Mouse (Mus musculus) hematopoietic stem cell, adult 5-6 weeks (primary cell): ENCODE results near the gene Il18. TPM values are rescaled to one million over a fixed set of nuclear protein-coding genes. Genes with fewer than 3 reads are reported as not detected.

Source experiments
- total RNA-seq: library from RNA; stranded (forward); fragments of 172-1452, 232-1000 nt; gene quantifications from 2 replicates; pipeline ENCODE4 v1.2.3, GENCODE M21; 2017

Gene Il18
- total RNA-seq, 1 experiment from 2014 or later = 36.7 TPM

Other genes starting within 250 kb of the Il18 start
- gene Rpl10-ps3, start 209.9 kb upstream of the Il18 start, total RNA-seq = 291 and 328 TPM in 2 replicates
- not detected in 2 replicates for gene Plet1, start 60.3 kb upstream of the Il18 start, total RNA-seq
- 91.9 and 128 TPM in 2 replicates for gene Pts, start 26.1 kb upstream of the Il18 start, total RNA-seq
- gene Bco2, start 354 bp downstream of the Il18 start, total RNA-seq = 3.8 and 4.4 TPM in 2 replicates
- not detected in 2 replicates for gene Tex12, start 6.5 kb downstream of the Il18 start, total RNA-seq
- 142 and 154 TPM in 2 replicates for gene Sdhd, start 49.0 kb downstream of the Il18 start, total RNA-seq
- gene Timm8b, start 49.1 kb downstream of the Il18 start, total RNA-seq = 123 and 162 TPM in 2 replicates
- gene Pih1d2, start 62.5 kb downstream of the Il18 start, total RNA-seq = 0.56 and 4.6 TPM in 2 replicates
- gene Nkapd1, start 62.6 kb downstream of the Il18 start, total RNA-seq = 43.5 and 73.0 TPM in 2 replicates
- 30.7 and 33.5 TPM in 2 replicates for gene Dlat, start 105.0 kb downstream of the Il18 start, total RNA-seq
- 0.99 and 2.3 TPM in 2 replicates for gene Dixdc1, start 184.7 kb downstream of the Il18 start, total RNA-seq
- not detected in 2 replicates for gene 2310030G06Rik, start 191.7 kb downstream of the Il18 start, total RNA-seq
- 0.84 TPM in 1 of 2 replicates, not detected in the other for gene Cryab, start 196.5 kb downstream of the Il18 start, total RNA-seq
- not detected in 2 replicates for gene Hspb2, start 197.5 kb downstream of the Il18 start, total RNA-seq
- gene Fdxacb1, start 213.4 kb downstream of the Il18 start, total RNA-seq = 8.8 and 8.9 TPM in 2 replicates
- gene Alg9, start 220.2 kb downstream of the Il18 start, total RNA-seq = 18.0 and 18.2 TPM in 2 replicates
- 22.5 and 37.0 TPM in 2 replicates for gene 1110032A03Rik, start 220.7 kb downstream of the Il18 start, total RNA-seq